Mouse (Mus musculus) brain, embryonic 14.5 days (tissue): ENCODE measurements around the gene Ctsj.

Experiments used
- CTCF ChIP-seq: fragments of 200-500 bp; IDR thresholded peaks from 2 replicates; pipeline ENCODE4 v1.5.1; 2012; ENCODE audit warnings: inconsistent platforms, mild to moderate bottlenecking, moderate library complexity, borderline replicate concordance; ENCODE audit not compliant: insufficient read depth, insufficient read length; ENCODE audit errors: extremely low read depth
- POLR2A ChIP-seq: fragments of 200-500 bp; IDR thresholded peaks from 2 replicates; pipeline ENCODE4 v1.6.1; 2012; ENCODE audit warnings: mild to moderate bottlenecking, inconsistent platforms, borderline replicate concordance; ENCODE audit not compliant: poor library complexity, insufficient read depth, insufficient read length, severe bottlenecking; ENCODE audit errors: extremely low read depth

- no peak for TF ChIP-seq POLR2A
- no peak for TF ChIP-seq CTCF
These were observed 8.2 kb downstream of the Ctsj start for GRCm38 (mm10) chr13:60997600-60997999.
